Mouse (Mus musculus): ENCODE measurements around the gene Macrod1. TPM values are rescaled to one million over a fixed set of nuclear protein-coding genes. Genes with fewer than 3 reads are reported as not detected.
"Not testable (repeated sequence)": the region's sequence is repeated elsewhere in the genome, so short reads cannot be mapped to it uniquely, and the experiment has no call there.

Gene Macrod1
- polyA plus RNA-seq, 1 experiment from 2014 or later, result 12.2 TPM

- Histone ChIP-seq H3K27me3 (0 out of 2 replicates have a peak, but pooled peaks cover 13% of the 10 kb centered on the region), H3K27ac (peak overlapping the region; percentile 47), H3K36me3 (no peaks in the 10 kb centered on the region), H3K4me1 (peaks cover 45% of the 10 kb centered on the region), H3K9me3 (no peaks in the 10 kb centered on the region), H3K4me3 (0 out of 2 replicates have a peak overlapping the region, but pooled peaks have one; percentile 9), H3K9ac (0 out of 2 replicates have a peak overlapping the region, but pooled peaks have one; percentile 10), H3K4me2 (replicated peaks) (peak overlapping the region; percentile 38)
- 0 out of 2 replicates have a peak, but pooled peaks have one; percentile 37 for ATAC-seq (ENCODE audit: insufficient number of reproducible peaks, insufficient read depth, low FRiP score, low TSS enrichment)
- 4% methylated on average over 35 of the region's 35 CpGs for WGBS
These were observed 13.5 kb downstream of the Macrod1 start for GRCm38 (mm10) chr19:7069781-7070763.

- Histone ChIP-seq H3K4me2 (replicated peaks) (peak overlapping the region; percentile 38), H3K4me3 (no peak overlapping the region), H3K36me3 (no peaks in the 10 kb centered on the region), H3K9me3 (no peaks in the 10 kb centered on the region), H3K27me3 (0 out of 2 replicates have a peak, but pooled peaks cover 13% of the 10 kb centered on the region), H3K9ac (no peak overlapping the region), H3K4me1 (peaks cover 45% of the 10 kb centered on the region), H3K27ac (peak overlapping the region; percentile 47; the same call in 1 of the 2 replicates)
- ATAC-seq (ENCODE audit: insufficient number of reproducible peaks, insufficient read depth, low FRiP score, low TSS enrichment), result no peak
- 5% methylated on average over 4 of the region's 4 CpGs for WGBS
These were observed 14.2 kb downstream of the Macrod1 start for GRCm38 (mm10) chr19:7070775-7071174.

- no peak overlapping the region for H3K4me2 ChIP-seq (replicated peaks)
- WGBS, result 65% methylated on average over 6 of the region's 6 CpGs
- H3K4me1 ChIP-seq, result peaks cover 33% of the 10 kb centered on the region
- no peak for ATAC-seq (ENCODE audit: insufficient number of reproducible peaks, insufficient read depth, low FRiP score, low TSS enrichment)
- no peaks in the 10 kb centered on the region for H3K36me3 ChIP-seq
- H3K9ac ChIP-seq, result no peak overlapping the region
- no peak overlapping the region for H3K27ac ChIP-seq
- 0 out of 2 replicates have a peak, but pooled peaks cover 9% of the 10 kb centered on the region for H3K27me3 ChIP-seq
- H3K9me3 ChIP-seq, result no peaks in the 10 kb centered on the region
- H3K4me3 ChIP-seq, result no peak overlapping the region
These were observed 15.6 kb downstream of the Macrod1 start for GRCm38 (mm10) chr19:7072221-7072620.

GRCm38 (mm10) chr19:7073997-7074781 is 17.6 kb downstream of the Macrod1 start:
- Histone ChIP-seq H3K4me3 (no peak overlapping the region), H3K9ac (no peak overlapping the region), H3K4me2 (replicated peaks) (no peak overlapping the region), H3K9me3 (no peaks in the 10 kb centered on the region), H3K27me3 (0 out of 2 replicates have a peak, but pooled peaks cover 3% of the 10 kb centered on the region), H3K36me3 (no peaks in the 10 kb centered on the region), H3K27ac (no peak overlapping the region), H3K4me1 (peaks cover 18% of the 10 kb centered on the region)
- 46% methylated on average over 12 of the region's 12 CpGs for WGBS
- no peak for ATAC-seq (ENCODE audit: insufficient number of reproducible peaks, insufficient read depth, low FRiP score, low TSS enrichment)

- H3K4me1 ChIP-seq; H3K36me3 ChIP-seq; H3K9me3 ChIP-seq; ATAC-seq (ENCODE audit: insufficient number of reproducible peaks, insufficient read depth, low FRiP score, low TSS enrichment); H3K27me3 ChIP-seq; H3K27ac ChIP-seq; H3K9ac ChIP-seq; H3K4me3 ChIP-seq; H3K4me2 ChIP-seq (replicated peaks): not testable (repeated sequence)
- WGBS, result 77% methylated on average over 11 of the region's 11 CpGs
These were observed 18.7 kb downstream of the Macrod1 start for GRCm38 (mm10) chr19:7075336-7075735.

GRCm38 (mm10) chr19:7077666-7078065 is 21.1 kb downstream of the Macrod1 start:
- Histone ChIP-seq H3K4me2 (replicated peaks) (no peak overlapping the region), H3K9me3 (no peaks in the 10 kb centered on the region), H3K27me3 (no peaks in the 10 kb centered on the region), H3K36me3 (no peaks in the 10 kb centered on the region), H3K27ac (no peak overlapping the region), H3K4me3 (no peak overlapping the region), H3K9ac (no peak overlapping the region), H3K4me1 (no peaks in the 10 kb centered on the region; the same call in 1 of the 2 replicates)
- ATAC-seq (ENCODE audit: insufficient number of reproducible peaks, insufficient read depth, low FRiP score, low TSS enrichment), result no peak
- WGBS, result 51% methylated on average over 9 of the region's 9 CpGs

- Histone ChIP-seq H3K27ac (no peak overlapping the region), H3K4me1 (peaks cover 4% of the 10 kb centered on the region), H3K36me3 (no peaks in the 10 kb centered on the region), H3K27me3 (no peaks in the 10 kb centered on the region), H3K9ac (no peak overlapping the region), H3K4me3 (no peak overlapping the region), H3K9me3 (no peaks in the 10 kb centered on the region), H3K4me2 (replicated peaks) (no peak overlapping the region)
- no peak for ATAC-seq (ENCODE audit: insufficient number of reproducible peaks, insufficient read depth, low FRiP score, low TSS enrichment)
- WGBS, result 87% methylated on average over 7 of the region's 7 CpGs
These were observed 21.7 kb downstream of the Macrod1 start for GRCm38 (mm10) chr19:7078271-7078670.

- H3K9ac ChIP-seq, result no peak overlapping the region
- no peaks in the 10 kb centered on the region for H3K9me3 ChIP-seq
- H3K4me1 ChIP-seq, result peaks cover 11% of the 10 kb centered on the region
- no peak for ATAC-seq (ENCODE audit: insufficient number of reproducible peaks, insufficient read depth, low FRiP score, low TSS enrichment)
- peaks cover 3% of the 10 kb centered on the region; the same call in 1 of the 2 replicates for H3K27me3 ChIP-seq
- 64% methylated on average over 7 of the region's 7 CpGs for whole genome bisulfite sequencing
- H3K27ac ChIP-seq, result no peak overlapping the region
- H3K36me3 ChIP-seq, result no peaks in the 10 kb centered on the region
- H3K4me3 ChIP-seq, result no peak overlapping the region
- no peak overlapping the region for H3K4me2 ChIP-seq (replicated peaks)
These were observed 25.1 kb downstream of the Macrod1 start for GRCm38 (mm10) chr19:7081516-7082266.

GRCm38 (mm10) chr19:7083035-7083794 is 26.6 kb downstream of the Macrod1 start:
- peak; percentile 23; the same call in 1 of the 2 replicates for ATAC-seq (ENCODE audit: insufficient number of reproducible peaks, insufficient read depth, low FRiP score, low TSS enrichment)

GRCm38 (mm10) chr19:7084734-7085133 is 28.1 kb downstream of the Macrod1 start:
- H3K27me3 ChIP-seq, result peaks cover 13% of the 10 kb centered on the region
- no peak overlapping the region for H3K4me2 ChIP-seq (replicated peaks)
- WGBS, result 71% methylated on average over 15 of the region's 15 CpGs
- H3K4me1 ChIP-seq, result peaks cover 26% of the 10 kb centered on the region
- H3K36me3 ChIP-seq, result no peaks in the 10 kb centered on the region
- no peak overlapping the region for H3K9ac ChIP-seq
- H3K4me3 ChIP-seq, result no peak overlapping the region
- H3K27ac ChIP-seq, result no peak overlapping the region
- ATAC-seq (ENCODE audit: insufficient number of reproducible peaks, insufficient read depth, low FRiP score, low TSS enrichment), result no peak
- no peaks in the 10 kb centered on the region for H3K9me3 ChIP-seq

More at GRCm38 (mm10) chr19:7083035-7083794, 26.6 kb downstream of the Macrod1 start:
- Histone ChIP-seq H3K9me3 (no peaks in the 10 kb centered on the region), H3K4me1 (peaks cover 17% of the 10 kb centered on the region), H3K4me3 (no peak overlapping the region), H3K36me3 (no peaks in the 10 kb centered on the region), H3K27ac (0 out of 2 replicates have a peak overlapping the region, but pooled peaks have one; percentile 14), H3K27me3 (peaks cover 5% of the 10 kb centered on the region), H3K9ac (no peak overlapping the region), H3K4me2 (replicated peaks) (no peak overlapping the region)
- 20% methylated on average over 14 of the region's 14 CpGs for WGBS

Measured in embryonic facial prominence, embryonic 12.5 days (tissue).